Mouse (Mus musculus) thymus, postnatal 14 days (tissue): ENCODE measurements around the gene Lsm10.
"Not testable (repeated sequence)": the region's sequence is repeated elsewhere in the genome, so short reads cannot be mapped to it uniquely, and the experiment has no call there.

Experiments used
- DNase-seq: peaks from one replicate; pipeline ENCODE4 v3.0.0; 2021

Lsm10 gene

DNA sequence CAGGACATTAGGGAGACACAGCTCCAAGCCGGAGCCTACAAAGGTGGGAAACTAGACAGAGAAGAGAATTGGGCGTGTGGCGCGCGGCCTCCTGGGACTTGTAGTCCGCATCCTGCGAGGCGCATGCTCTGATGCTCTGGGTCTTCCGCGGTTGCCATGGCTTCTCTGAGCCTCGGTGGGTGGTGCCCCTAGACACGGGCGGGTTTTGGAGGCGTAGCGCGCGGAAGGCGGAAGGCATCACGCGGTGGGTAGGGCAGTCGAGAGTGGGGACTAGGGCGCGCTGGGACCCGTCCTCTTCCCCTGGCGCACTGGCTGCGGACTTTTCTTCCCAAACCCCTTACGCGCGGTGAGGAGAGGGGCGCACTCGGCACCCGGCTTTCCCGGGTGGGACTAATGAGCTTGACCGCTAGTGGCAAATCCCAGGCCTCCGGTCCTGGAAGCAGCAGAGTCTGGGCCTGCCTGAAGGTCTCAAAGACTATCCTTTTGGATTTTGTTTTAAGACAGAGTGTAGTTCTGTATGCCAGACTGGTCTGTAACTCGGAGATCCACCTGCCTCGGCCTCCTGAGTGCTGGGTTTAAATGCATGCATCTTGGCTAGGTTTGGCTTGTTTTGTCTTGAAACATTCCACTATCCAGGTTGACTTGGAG, at the start of gene Lsm10:
TSS of gene Lsm10 (plus strand) at position 160 of the 648 bp plus-strand sequence.
- DNase-seq: peak; percentile 97

DNA sequence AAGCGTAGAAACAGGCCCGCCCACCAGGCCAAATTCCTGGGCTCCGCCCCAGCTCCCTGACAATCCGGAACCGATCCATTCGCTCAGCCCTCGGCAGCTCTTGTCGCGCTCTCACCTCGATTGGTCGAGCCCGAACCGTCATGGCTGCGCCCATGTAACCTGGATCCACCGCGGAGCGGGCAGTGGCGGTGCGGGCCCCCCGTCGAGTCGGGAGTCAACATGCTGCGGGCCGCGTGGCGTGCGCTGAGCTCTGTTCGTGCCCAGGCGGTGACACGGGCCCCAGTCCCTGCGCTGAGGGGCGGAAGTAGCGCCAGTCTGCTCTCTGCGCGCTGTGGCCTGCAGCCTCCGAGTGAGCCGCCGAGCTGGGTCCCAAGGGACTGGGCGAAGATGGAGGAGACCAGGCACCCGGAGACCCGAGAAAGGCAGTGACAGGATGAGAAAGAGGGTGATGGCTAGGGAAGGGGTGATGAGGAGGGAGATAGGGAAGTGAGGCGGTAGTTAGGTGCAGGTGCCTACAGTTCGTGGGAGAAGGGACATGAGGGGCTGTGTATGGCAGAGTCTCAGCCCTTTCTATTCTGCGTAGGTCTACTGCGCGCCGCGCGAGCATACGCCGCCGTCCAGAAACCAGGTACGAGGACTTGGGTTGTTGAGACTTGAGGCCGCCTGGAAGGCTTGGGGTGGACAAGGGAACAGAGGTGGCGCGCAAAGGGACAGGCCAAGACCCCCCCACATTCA, 49.4 kb upstream of the Lsm10 start, which contains the start of gene Mrps15:
TSS of gene Mrps15 (plus strand) at position 75 of the 735 bp plus-strand sequence.
- peak; percentile 73 for DNase-seq

DNA sequence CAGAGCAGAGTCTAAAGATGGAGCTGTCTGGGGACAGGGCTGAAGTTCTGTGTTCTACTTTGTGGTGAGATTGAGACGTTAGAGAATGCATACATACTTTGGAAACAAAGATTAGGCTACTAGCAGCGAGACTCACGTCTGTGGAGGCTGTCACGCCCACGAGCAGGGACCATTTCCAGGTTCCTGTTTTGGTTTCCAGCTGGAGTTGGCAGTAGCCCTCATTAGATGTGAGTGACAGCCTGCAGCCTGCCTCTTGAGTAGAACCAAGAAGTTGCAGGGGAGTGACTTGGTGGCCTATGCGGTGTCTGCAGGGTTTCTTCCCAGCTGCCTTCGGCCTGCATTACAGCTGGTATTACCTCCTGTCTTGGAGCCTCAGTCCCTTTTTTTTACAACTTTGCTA, 44.8 kb upstream of the Lsm10 start:
- no peak for DNase-seq

DNA sequence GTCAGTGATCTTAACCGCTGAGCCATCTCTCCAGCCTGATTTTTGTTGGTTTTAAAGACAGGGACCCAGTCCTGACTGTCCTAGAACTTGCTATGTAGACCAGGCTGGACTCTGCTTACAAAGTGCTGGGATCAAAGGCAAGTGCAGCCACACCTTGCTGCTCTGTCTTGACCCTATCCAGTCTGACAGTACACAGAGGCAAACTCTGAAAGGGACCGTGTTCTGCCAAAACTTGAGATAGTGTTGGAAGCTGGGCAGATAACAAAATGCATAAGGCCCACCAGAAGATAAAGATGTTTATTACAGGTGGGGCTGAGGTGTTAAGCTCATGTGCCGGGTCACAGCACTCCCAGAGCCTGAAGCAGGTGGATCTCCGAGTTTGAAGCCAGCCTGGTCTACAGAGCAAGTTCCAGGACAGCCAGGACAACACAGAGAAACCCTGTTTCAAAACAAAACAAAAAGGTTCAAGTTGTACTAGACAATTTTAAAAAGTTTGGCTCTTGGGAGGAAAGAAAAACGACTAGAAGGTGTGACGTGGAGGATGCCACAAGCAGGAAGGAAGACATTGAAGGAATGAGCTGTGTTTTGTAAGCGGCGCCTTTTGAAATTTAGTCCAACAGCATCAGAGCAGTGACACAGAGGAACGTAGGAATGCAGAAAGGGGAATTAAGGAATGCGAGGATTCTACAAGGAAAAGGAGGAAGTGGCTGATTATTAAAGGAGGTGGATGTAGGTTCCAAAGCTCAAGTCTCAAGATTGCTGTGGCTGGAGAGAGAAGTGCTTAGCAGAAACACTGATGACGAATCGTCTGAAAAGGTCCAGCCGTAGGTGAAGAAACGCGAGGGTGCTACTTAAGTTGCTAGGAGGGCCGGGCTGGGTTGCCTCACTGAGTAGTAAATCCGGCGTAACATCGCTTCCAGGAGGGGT, 39.0 kb upstream of the Lsm10 start:
- DNase-seq: no peak

DNA sequence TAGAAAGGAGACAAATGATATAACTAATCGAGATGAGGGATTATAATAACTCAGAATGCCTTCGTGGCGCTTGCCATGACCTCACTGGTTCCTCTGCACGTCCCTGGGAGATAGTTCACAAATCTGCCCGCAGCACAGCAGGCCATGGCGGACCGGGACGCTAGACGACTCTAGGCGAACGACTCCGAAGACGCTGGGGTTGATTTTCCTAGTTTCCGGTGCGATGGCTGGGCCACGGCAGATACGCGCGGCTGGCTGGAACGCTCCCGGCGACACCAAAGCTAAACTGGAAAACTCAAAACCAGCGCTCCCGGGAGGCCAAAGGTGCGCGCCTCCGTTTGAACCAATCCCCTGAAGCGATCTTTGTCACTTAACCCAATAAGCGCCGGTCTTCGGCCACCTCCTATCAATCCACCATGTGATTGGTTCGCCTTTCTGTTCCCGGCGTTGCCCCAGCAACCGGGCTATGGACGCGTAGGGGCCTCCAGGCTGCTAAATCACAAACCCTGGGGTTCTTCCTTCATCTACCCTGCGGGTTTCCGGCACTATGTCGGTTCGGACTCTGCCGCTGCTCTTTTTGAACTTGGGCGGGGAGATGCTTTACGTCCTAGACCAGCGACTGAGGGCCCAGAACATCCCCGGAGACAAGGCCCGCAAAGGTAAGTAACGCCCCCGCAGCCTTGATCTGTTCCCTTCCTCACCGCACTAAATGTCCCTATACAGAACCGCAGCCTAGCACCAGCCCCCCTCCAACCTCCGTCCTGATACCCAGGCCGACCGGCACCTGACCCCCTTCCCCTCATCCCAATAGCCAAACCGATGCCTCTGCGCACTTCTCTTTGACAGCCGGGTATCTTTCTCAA, 38.1 kb upstream of the Lsm10 start, which contains the start of gene Oscp1:
TSS of gene Oscp1 (plus strand) at position 432 of the 863 bp plus-strand sequence.
- peak; percentile 91 for DNase-seq

DNA sequence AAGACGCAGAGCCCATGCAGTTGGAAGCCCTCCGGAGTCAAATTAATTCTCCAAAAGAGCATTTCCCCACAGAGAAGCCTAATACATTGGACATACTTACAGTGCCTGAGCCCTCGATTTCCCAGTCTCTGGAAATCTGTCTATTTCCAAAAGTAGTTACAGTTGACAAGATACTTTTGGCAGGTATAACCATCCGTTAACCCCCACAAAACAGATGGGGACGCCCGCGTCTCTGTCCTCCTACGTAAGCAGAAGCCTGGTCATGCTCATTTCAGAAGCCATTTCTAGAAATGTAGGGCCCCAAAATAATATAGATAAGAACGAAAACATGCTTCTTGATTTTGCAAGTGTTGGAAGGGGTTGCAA, 37.4 kb upstream of the Lsm10 start:
- no peak for DNase-seq

DNA sequence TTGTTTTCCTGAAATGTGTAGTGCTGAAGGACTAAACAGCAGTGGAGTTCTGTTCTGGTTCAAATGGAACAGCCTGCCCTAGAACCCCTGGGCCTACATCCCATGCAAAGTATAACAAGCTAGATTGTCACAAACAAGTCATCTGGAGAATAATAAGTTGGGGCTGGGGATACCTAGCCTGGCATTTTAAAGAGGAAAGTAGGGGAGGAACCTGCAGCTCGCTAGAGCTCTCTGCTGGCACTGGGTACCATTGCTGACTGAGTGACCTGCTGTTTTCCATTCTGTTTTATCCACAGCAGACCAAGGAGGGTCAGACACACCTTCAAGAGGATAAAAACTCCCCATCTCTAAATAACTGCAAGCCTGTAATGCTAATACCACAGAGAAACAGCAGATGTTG, 33.6 kb upstream of the Lsm10 start:
- no peak for DNase-seq

DNA sequence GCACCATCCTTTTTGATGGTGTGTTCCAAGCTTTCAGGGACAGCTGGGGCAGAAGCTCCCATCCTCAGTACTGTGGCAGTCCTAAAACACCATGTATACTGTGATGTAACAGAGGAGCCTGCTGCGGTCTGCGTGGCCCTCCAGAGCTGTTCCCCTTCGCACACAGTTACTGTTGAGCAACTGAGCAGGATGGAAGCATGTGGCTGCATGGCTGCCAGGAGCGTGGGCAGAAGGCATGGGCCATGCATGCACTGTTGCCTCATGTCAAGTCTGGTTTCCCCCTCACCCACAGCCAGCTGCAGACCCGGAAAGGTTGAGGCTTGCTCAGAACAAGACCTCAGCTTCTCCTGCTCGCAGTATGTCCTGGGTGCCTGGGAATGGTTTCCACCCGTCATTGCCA, 31.2 kb upstream of the Lsm10 start:
- no peak for DNase-seq

DNA sequence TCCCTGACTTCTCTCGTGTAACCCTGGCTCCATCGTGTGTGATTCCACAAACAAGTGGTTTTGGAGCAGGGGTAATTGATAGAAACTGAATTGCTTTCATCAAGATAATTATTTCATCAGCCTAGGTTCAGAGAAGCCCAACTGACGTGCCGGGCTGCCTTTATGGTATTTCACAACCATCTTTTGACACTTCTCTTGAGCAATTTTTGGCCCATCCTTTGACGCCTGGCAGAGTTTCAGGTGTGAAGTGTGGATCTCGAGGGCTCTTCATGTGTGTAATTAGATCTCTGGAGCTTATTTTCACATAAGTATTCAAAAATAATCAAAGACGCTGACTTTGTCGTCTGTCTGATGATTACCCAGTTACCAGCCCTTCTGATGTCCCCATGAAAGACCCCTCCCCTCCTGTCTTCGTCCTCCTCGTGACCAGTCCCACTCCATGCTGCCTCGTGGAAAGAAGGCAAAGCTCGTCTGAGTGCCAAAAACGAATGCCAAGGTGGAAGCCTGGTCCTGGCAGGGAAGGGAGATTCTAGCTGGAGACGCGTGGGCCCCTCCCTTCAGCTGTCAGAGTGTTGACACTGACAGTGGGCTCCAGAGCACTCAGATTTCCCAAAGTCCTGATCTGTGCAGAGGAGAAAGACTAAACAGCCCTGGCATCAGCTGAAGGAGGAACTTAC, 28.9 kb upstream of the Lsm10 start:
- no peak for DNase-seq

DNA sequence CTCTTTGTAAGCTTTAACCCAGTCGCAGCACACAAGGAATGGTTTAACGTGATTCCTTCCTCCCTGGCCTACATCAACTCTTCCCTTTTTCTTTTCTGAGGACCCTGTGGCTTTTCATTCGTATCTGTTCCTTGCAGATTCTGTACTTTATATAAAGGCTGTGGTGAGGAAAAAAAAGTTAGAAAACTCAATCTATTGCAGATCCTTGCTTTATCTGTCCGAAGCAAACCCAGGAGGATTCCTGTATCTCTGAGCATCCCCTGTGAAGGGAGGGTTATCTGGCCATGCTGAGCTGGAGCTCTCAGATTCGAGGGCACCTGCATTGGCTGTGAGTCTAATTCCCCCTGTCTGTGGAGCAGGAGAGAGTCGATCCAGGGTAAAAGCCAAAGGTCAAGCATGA, 27.6 kb upstream of the Lsm10 start:
- DNase-seq: no peak

DNA sequence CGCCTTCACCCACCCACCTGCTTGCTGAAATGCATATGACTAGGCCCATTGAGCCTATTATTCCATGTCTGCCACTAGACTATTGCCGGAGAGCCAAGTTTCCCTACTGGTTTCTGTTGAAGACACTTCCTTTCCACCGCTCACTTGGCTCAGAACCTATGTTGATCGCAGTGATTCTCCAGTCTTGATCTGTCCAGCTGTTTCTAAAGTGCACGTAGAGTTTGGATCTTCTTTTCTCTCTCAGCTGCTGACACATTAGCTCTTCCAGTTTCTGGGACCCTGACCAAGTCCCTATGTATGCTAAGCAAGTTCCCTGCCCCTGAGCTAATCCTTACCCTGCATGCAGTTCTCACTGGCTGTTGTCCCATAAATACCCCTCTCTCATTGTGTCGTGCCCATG, 18.6 kb upstream of the Lsm10 start:
- no peak for DNase-seq

DNA sequence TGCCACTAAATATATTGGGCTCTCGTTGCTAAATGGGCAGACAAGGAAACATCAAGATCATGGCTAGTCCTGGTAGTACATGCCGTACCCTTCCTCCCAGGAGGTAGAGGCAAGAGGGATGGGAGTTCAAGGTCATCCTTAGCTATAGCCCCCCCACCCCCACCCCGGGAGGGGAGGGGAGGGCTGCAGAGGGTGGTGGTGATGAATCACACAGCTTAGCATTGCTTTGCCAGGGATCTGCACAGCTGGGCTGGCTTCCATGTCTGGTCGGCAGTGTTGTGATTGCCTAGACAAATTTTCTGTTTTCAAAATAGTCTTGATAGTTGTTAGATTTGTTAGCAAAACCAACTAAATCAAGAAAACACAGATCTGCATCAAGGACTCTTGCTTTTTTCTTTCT, 17.2 kb upstream of the Lsm10 start:
- no peak for DNase-seq

DNA sequence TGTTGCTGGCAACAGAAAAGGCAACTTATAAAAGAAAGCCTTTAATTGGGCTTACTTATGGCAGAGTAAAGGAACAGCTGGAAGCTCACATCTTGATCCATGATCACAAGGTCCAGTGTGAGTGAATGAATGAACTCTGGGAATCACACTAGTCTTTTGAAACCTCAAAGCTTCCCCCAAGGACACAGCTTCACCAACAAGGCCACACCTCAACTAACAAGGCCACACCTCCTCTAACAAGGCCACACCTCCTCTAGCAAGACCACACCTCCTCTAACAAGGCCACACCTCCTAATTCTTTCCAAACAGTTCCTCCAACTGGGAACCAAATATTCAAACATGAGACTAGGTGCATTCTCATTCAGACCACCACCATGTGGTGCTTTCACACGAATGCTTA, 14.8 kb upstream of the Lsm10 start:
- DNase-seq: no peak

DNA sequence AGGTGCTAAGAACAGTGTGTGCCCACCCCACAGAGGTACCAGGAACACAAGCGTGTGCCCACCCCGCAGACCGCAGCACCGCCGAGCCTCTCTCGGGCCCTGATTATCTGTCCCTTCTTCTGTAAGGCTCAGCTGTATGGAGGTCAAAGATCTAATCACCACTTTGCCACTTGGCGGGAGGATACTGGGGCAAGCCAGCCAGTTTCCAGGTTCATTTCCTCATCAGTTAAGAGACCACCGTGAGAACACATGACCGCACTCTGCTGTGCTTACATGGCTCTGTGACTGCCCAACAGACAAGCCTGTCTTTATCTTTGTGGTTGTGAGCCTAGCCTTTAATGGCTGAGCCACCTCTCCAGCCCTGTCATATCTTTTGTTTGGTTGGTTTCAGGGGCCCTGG, 13.4 kb upstream of the Lsm10 start:
- DNase-seq: no peak

DNA sequence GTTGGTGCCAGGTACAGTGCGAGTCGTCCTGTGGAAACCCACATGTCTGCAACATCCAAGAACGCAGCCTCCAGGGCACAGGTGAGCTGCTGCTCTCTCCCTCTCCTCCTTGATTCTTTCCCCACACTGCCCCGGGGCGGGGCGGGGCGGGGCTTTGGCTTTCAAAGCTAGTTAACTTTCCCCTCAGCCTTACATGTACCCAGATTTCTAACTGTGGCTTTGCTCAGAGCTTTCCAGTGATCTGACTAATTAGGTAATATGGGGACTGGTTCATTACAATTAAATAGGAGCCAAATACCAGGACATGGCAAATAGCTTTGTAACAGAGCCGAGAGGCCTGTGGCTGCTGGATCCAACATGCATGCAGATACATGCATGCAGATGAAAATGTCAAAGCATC, 12.0 kb upstream of the Lsm10 start:
- DNase-seq: no peak

DNA sequence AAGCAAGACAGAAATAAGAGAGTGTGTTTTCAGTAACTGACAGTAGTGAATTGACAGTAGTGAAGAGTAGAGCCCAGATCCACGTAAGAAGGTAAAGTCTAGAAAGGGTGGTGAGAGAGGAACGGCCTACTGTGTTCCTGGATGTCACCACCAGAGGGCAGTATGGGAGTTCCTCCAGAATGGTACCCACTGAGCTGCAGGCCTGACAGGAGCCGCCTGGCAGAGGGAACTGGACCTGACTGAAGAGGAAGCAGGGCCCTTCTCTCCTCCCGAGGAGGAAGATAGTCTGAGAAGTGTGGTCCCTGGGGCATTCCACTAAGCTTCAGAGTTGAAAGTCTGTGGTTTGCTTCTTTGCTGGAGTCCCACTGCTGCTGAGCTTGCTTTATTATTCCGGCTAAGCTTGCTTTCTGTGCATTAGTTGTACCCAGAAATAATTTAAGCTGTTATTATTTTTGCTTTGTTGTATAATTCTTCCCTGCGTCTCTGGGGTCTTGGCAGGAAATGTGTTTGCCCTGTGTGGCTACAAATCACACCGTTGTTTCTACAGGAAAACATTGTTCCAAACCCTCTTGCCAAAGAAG, 10.3 kb upstream of the Lsm10 start:
- DNase-seq: peak; percentile 87

DNA sequence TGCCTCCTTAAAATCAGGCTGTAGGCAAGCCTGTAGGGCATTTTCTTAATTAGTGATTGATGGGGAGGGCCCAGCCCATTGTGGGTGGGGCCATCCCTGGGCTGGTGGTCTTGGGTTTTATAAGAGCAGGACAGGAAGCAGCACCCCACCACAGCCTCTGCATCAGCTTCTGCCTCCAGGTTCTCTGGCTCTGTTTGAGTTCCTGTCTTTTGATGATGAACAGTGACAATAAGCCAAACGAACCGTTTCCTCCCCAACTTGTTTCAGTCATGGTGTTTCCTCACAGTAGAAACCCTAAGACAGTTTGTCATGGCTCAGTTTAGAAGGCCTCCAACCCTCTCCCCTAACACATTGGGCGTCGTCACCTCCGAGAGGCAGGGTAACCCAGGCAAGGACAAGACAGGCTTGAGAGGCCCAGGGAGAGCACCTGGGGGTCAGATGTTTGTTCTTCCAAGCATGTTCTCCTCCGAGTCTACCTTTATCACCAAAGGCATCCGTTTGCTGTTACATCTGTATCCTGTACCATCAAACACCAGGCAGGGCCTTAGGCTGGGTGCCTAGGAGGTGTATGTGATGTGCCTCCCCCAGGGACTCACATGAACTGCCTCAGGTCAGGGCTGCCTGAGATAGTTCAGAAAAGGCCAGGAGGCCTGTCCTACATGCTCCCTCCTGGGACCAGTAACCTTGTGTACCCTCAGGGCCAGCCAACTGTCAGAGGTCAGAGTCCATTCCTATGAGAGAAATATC, 6.1 kb upstream of the Lsm10 start:
- peak; percentile 69 for DNase-seq

DNA sequence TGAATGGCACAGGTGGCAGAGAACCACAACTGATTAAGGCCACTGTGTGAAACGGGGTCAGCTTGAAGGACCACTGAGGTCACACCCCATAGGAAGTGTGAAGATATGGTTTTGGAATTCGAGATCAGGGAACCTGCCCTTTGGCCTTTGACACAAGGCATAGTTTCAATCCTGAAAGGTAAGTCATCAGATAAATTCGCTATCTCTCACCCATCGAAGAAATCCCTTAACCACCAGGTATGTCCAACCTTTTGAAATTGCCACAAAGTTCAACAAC, 5.6 kb upstream of the Lsm10 start:
- DNase-seq: no peak

DNA sequence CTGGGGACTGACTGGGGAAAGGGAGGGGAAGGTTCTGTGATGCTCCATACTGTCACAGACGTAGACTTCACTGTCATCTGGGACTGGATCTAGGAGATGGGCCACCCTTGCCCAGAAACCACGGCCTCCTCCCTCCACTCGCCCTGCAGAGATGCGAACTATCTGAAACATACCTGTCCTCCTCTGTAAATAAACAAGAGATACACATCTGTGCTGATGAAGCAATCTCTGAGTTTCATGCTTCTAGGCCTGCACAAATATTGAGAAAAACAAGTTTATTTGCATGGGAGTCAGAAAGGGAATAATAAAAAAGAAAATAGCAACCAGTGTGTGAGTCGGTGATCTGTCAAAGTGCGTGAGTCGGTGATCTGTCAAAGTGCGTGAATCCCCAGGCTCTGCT, 4.5 kb upstream of the Lsm10 start:
- DNase-seq: no peak

DNA sequence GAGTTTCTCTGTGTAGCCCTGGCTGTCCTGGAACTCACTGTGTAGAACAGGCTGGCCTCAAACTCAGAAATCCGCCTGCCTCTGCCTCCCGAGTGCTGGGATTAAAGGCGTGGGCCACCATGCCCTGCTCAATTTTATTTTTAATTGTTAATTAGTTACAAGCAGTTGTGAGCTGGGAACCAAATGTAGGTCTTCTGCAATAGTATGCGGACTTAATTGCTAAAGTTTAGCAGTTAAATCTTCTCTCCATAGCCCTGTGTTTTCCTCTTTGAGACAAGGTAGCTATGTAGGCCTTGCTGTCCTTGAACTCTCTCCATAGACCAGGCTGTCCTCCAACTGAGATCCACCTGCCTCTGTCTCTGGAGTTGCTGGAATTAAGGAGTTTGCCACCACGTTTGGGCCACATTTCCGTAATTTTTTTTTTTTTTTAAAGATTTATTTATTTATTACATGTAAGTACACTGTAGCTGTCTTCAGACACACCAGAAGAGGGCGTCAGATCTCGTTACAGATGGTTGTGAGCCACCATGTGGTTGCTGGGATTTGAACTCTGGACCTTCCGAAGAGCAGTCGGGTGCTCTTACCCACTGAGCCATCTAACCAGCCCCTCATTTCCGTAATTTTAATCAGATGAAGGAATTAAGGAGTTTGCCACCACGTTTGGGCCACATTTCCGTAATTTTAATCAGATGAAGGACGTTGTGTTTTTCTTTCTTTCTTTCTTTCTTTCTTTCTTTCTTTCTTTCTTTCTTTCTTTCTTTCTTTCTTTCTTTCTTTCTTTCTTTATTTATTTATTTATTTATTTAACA, 597 bp upstream of the Lsm10 start:
- DNase-seq: not testable (repeated sequence)
